Mouse (Mus musculus) left cerebral cortex, postnatal 4 days (tissue): ENCODE measurements around the gene Arf3. TPM values are rescaled to one million over a fixed set of nuclear protein-coding genes. Genes with fewer than 3 reads are reported as not detected.
"Not testable (repeated sequence)": the region's sequence is repeated elsewhere in the genome, so short reads cannot be mapped to it uniquely, and the experiment has no call there.

Experiments
- DNase-seq: peaks from one replicate; pipeline ENCODE4 v3.0.0-alpha.2; 2022
- intact Hi-C: fragments of 180-260 bp; cut with DNase I; formaldehyde crosslinking; loops from one replicate; pipeline ENCODE4 v1.15.1; 2025
- total RNA-seq, 2 experiments: library from RNA; stranded (reverse); gene quantifications; 2 replicates each; pipeline ENCODE4 v1.2.3; 2021

Gene Arf3
- 100 to 1,000 TPM; 318 to 348 TPM for total RNA-seq

GRCm38 (mm10) chr15:98762670-98763529 lies at the start of gene Arf3:
Arf3 (minus strand) TSS chr15:98763214.
- intact Hi-C loops, result no loop called here
- peak; percentile 97 for DNase-seq

- intact Hi-C loops, result not testable (repeated sequence)
Measured at GRCm38 (mm10) chr15:98810212-98810611, 47.2 kb upstream of the Arf3 start.

GRCm38 (mm10) chr15:98809390-98809789 lies 46.4 kb upstream of the Arf3 start, which contains the start of gene Ddn:
Ddn (minus strand) TSS chr15:98809490.
- DNase-seq, result no peak
- intact Hi-C loops, result no loop called here

More at GRCm38 (mm10) chr15:98810212-98810611, 47.2 kb upstream of the Arf3 start:
- not testable (repeated sequence) for DNase-seq

GRCm38 (mm10) chr15:98808651-98809134 lies 45.7 kb upstream of the Arf3 start:
- intact Hi-C loops, result no loop called here

GRCm38 (mm10) chr15:98807895-98808650 lies 45.1 kb upstream of the Arf3 start:
- intact Hi-C loops, result no loop called here
- DNase-seq, result peak; percentile 44

More at GRCm38 (mm10) chr15:98808651-98809134, 45.7 kb upstream of the Arf3 start:
- no peak for DNase-seq

DNA sequence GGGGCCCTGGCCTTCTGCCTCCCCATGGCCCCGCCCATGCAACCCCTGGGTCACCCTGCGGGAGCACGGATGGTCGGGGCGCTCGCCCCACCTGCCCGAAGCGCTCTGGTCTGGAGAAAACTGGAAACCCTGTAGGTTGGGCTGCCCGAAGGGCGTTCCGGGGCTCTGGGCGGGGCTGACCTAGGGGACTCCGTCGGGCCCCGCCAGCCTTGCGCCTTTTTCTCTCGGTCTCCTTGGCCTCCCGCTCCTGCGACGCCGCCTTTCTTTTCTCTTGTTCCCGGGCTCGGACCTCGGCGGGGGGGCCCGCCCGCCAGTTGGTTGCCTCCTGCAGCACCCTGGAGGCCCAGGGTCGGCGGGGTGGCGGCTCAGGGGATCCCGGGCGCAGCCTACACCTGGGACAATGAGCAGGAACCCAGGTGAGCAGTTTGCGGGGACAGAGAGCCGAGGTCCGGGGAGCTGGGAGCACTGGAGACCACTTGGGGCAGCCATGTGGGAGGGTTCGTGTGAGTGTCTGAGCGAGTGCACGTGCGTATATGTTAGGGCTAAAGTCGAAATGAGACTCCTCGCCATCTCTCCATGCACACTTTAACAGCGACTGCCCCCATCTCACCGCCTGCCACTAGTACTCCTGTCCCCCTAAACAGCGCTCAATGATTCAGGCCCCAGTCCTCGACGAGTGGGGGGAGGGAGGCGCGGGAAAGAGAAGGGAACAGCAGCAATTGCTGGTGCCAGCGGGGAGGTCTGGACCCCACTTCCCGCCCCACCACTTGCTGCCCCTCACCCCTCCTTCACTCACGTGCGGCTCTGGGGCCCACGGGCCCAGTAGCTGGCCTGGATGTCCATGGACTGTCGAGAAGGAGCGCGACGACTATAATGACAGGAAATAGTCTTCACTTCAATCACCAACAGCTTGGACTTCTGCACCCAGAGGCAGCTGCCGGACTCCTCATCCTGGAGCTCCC lies 44.1 kb upstream of the Arf3 start:
- intact Hi-C loops, result no loop called here
- no peak for DNase-seq

GRCm38 (mm10) chr15:98806071-98806808 lies 43.2 kb upstream of the Arf3 start:
- intact Hi-C loops, result no loop called here
- DNase-seq, result no peak

DNA sequence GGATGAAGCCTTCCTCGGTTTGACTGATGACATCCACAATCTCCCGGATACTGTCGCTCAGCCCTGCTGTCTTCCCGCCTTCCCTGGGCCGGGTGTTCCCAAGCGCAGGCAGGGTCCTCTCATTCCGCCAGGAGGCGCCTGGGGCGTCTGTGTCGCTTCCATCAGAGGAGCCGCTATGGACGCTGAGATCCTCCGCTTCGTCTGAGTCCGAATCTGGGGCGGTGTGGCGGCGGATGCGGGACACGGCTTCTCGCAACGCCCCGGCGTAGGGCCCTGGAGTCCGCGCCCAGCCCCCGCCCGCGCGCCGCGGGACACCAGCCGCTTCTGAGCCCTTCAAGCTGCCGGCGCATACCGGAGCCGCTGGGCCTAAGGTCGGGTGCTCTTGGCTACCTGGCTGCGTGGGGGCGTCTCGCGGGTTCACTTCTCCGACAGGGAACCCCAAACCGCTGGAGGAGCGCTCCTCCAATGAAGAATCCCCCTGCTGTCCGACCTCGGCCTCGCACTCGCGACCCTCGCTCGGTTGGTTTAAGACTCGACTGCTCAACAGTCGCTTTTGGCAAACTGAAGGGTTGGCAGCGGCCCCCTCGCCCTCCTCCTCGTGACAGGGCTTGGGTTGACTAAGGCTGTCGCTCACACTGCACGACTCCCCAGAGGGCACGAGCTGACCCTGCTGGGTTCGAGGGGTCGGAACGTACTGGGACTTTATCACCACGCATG lies 42.5 kb upstream of the Arf3 start:
- peak; percentile 74 for DNase-seq
- intact Hi-C loops, result no loop called here

DNA sequence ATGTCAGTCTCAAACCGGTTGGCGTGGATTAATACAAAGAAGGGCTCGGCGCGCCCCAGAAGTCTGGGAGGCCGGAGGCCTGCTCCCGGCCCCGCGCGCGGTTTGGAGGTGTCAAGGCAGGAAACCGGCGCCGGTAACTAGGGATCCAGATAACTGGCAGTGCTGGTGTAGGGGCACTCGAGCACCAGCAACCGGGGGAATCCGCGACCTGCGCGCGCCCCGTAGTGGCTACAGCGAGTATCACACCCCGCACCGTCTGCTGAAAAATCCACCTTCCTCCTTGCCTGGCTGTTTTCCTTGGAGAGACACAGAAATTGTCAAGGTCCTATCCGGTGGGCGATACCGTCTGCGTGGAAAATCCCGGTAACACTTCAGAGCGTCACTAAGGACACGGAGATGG lies 41.0 kb upstream of the Arf3 start:
- intact Hi-C loops, result no loop called here
- DNase-seq, result peak; percentile 85

DNA sequence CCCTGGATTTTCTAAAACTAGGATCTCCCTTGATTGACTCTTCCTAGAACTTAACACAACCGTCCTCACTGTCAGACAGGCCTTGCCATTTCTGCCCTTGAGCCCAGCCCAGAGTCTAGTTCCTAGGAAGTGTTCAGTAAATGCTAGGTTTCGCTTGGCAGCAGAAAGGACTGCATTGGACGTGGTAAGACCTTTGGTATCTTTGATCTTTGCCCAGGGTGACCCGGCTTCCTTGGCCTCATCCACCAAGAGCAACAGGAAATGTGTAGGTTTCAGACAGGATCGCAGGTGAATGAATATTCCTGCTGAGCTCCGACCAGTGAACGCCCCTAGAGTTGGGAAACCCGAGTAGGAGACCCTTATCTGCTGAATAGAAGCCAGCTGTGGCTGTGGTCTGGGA lies 39.9 kb upstream of the Arf3 start:
- intact Hi-C loops, result no loop called here

DNA sequence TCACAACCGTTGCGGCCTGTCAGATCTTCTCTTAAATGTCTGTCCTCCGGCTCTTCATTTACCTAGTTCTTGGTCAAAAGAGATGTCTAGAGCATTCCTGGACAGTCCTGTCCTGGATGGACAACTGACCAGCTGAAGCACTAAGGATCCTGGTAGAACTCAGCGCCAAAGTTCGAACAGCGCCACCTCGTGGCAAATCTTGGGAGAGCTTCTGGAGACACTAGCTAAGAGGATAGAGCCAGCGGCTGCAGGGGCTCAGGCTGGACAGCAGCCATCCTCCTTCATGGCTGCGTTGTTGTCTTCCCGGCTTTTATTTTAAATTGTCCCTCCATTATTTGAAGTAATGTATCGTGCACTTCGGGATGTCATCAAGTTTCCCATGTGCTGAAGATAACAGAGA lies 36.4 kb upstream of the Arf3 start:
- intact Hi-C loops, result loop anchor here (5.0 to 10.0 kb wide), 2 partner anchors 137 to 225 kb away; partner anchors contain the start of genes 4930415O20Rik, Ccnt1 and Ddx23
- peak; percentile 85 for DNase-seq

More for the DNA sequence above, 39.9 kb upstream of the Arf3 start:
- DNase-seq, result no peak

- DNase-seq, result no peak
- intact Hi-C loops, result loop anchor here (5.0 to 10.0 kb wide), 2 partner anchors 137 to 224 kb away; partner anchors contain the start of genes 4930415O20Rik, Ccnt1 and Ddx23
Measured at GRCm38 (mm10) chr15:98798903-98799302, 35.9 kb upstream of the Arf3 start.

GRCm38 (mm10) chr15:98797835-98798492 lies 35.0 kb upstream of the Arf3 start:
- intact Hi-C loops, result loop anchor here (5.0 to 10.0 kb wide), 2 partner anchors 136 to 223 kb away; partner anchors contain the start of genes 4930415O20Rik, Ccnt1 and Ddx23
- peak; percentile 39 for DNase-seq

DNA sequence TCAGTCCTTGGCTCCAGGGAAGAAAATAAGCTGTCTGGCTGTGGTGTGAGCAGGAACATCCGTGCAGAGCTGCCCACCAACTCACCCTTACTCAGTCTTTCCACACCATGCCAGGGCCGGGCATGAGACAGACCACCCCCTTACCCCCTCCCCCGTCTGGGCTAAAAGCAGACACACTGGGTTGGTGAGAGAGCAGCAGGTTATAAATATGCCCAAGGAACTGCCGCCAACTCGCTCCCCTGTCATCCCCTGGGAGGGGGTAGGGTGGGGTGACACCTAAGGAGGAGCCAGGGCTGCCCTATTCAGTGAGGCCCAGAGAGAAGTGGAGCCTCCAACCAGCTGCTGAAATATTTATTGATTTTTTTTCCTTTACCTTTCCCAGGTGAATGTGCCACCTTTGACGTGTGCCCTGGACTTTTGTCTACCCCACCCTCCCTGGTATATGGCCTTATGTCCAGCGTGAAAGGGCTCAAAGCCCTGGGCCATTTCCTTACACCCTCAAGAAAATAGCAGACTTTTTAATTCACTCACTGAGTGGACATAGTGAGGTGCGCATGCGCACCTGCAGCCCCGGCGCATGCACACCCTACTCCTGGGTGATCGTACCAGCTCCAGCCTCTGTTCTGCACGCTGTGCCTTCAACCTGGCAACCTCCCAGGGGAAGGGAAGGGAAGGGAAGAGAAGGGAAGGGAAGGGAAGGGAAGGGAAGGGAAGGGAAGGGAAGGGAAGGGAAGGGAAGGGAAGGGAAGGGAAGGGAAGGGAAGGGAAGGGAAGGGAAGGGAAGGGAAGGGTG lies 34.0 kb upstream of the Arf3 start:
- intact Hi-C loops, result loop anchor here (5.0 to 10.0 kb wide), 2 partner anchors 135 to 222 kb away; partner anchors contain the start of genes 4930415O20Rik, Ccnt1 and Ddx23

GRCm38 (mm10) chr15:98793141-98793698 lies 30.2 kb upstream of the Arf3 start:
- intact Hi-C loops, result loop anchor here (10.0 kb wide), 1 partner anchor 218 kb away; the partner anchor contains the start of genes 4930415O20Rik and Ccnt1
- DNase-seq, result no peak

More for the DNA sequence above, 34.0 kb upstream of the Arf3 start:
- no peak for DNase-seq

- intact Hi-C loops, result loop anchor here (10.0 kb wide), 1 partner anchor 218 kb away; the partner anchor contains the start of genes 4930415O20Rik and Ccnt1
- no peak for DNase-seq
Measured at GRCm38 (mm10) chr15:98792233-98793020, 29.4 kb upstream of the Arf3 start.
